Mouse (Mus musculus) hindbrain, embryonic 13.5 days (tissue): Measurements from ENCODE around the gene Srcin1. TPM values are rescaled to one million over a fixed set of nuclear protein-coding genes. Genes with fewer than 3 reads are reported as not detected.
A peak's percentile ranks its signal among the peaks of the same experiment; 100 is the strongest.

Experiments used
- ATAC-seq: fragments of 200-750 bp; cut with Nextera tagmentation; 2 replicates; pipeline ENCODE4 v1.8.0; 2017; ENCODE audit warnings: moderate TSS enrichment; ENCODE audit not compliant: low FRiP score
- H3K27ac ChIP-seq: fragments of 300-500 bp; sonication (generic); 2 replicates; pipeline ENCODE4 v1.5.1; 2015; ENCODE audit warnings: inconsistent platforms, mild to moderate bottlenecking, moderate library complexity
- H3K27me3 ChIP-seq: fragments of 300-500 bp; sonication (generic); 2 replicates; pipeline ENCODE4 v1.6.1; 2015; ENCODE audit warnings: mild to moderate bottlenecking, inconsistent platforms
- H3K36me3 ChIP-seq: fragments of 300-500 bp; sonication (generic); 2 replicates; pipeline ENCODE4 v1.6.1; 2015; ENCODE audit warnings: mild to moderate bottlenecking, inconsistent platforms
- H3K4me1 ChIP-seq: fragments of 300-500 bp; sonication (generic); replicated peaks from 2 replicates; pipeline ENCODE4 v1.6.1; 2015; ENCODE audit warnings: inconsistent platforms
- H3K4me2 ChIP-seq: fragments of 300-500 bp; sonication (generic); 2 replicates; pipeline ENCODE4 v1.6.1; 2015; ENCODE audit warnings: inconsistent platforms, mild to moderate bottlenecking, moderate library complexity
- H3K4me3 ChIP-seq: fragments of 300-500 bp; sonication (generic); 2 replicates; pipeline ENCODE4 v1.5.1; 2015; ENCODE audit warnings: mild to moderate bottlenecking, inconsistent platforms
- H3K9ac ChIP-seq: fragments of 300-500 bp; sonication (generic); 2 replicates; pipeline ENCODE4 v1.6.1; 2015; ENCODE audit warnings: mild to moderate bottlenecking, inconsistent platforms
- H3K9me3 ChIP-seq: fragments of 300-500 bp; sonication (generic); 2 replicates; pipeline ENCODE4 v1.6.1; 2016; ENCODE audit warnings: inconsistent platforms
- WGBS: fragments of 180-500 bp; shearing (Covaris S2); methylation state at CpG from one replicate; pipeline ENCODE4 v1.1.7; 2015; 5-methylcytosine and 5-hydroxymethylcytosine counted together
- polyA plus RNA-seq: library from polyadenylated mRNA; unstranded; fragments of >200 nt; fragmentation: Nextera tagmentation; extraction: Ambion mirVana; gene quantifications from 2 replicates; pipeline ENCODE4 v1.2.1, GENCODE M21; 2015

Gene Srcin1
- polyA plus RNA-seq, 1 experiment from 2014 or later: 7.0 TPM

DNA sequence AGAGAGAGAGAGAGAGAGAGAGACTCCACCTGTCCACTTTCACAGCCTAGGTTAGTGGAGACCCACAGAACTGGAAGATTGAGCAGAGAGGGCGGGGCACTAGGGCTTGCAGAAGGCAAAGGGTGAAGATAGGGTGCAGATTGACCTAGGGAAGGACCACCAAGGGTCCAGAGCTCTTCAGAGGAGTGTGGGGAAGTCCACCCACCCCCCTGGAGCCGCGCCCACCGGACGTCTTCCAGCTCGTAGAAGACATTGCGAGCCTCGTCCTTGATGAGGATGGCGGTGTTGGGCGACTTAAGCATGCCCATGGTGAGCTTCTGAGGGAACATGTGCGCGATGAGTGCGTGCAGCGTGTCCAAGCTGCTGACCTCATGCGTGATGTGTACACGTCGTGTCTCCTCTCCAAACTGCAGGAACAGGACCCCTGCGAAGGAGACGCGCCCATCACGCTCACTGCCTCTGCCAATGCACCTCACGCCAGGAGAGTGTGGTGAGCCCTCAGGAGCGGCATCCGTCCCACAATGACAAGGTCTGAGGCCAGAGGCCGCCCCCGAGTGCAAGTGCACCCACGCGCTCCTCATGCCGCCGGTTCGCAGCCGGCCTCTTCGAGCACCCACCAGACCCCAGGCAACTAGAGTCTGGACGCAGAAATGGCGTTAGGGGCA is 39.8 kb downstream of the Srcin1 start:
- Histone ChIP-seq H3K4me2 (peak overlapping the region; percentile 50; the same call in 1 of the 2 replicates), H3K4me1 (peaks cover 72% of the 10 kb centered on the region), H3K4me3 (peak overlapping the region; percentile 28), H3K27ac (no peak overlapping the region), H3K9me3 (no peaks in the 10 kb centered on the region), H3K9ac (no peak overlapping the region), H3K36me3 (peaks cover 37% of the 10 kb centered on the region), H3K27me3 (peaks cover 84% of the 10 kb centered on the region)
- 22% methylated on average over 35 of the region's 35 CpGs for WGBS
- ATAC-seq: no peak

- Histone ChIP-seq H3K4me2 (no peak overlapping the region), H3K9me3 (no peaks in the 10 kb centered on the region), H3K36me3 (peaks cover 41% of the 10 kb centered on the region), H3K4me3 (no peak overlapping the region), H3K9ac (no peak overlapping the region), H3K27ac (no peak overlapping the region), H3K4me1 (peaks cover 72% of the 10 kb centered on the region), H3K27me3 (peaks cover 87% of the 10 kb centered on the region)
- ATAC-seq: no peak
- 62% methylated on average over 5 of the region's 5 CpGs for WGBS
Observed at GRCm38 (mm10) chr11:97535660-97536059, 40.3 kb downstream of the Srcin1 start.

DNA sequence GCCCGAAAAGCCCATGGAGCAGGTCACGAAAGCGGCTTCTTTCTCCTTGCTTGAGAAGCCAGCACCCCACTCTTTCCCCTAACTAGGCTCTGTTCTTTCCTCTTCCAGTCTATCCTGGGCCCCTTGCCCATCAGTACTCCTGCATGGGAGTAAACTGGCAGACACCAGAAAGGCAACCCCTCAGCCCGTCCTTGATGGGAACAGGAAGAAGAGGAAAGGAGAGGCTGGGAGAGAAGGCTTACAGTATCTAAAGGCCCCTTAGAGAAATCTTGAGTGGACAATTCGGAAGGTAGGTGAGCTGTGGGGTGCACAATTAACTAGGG is 40.7 kb downstream of the Srcin1 start:
- Histone ChIP-seq H3K4me3 (peak overlapping the region; percentile 23; the same call in 1 of the 2 replicates), H3K9ac (no peak overlapping the region), H3K4me1 (peaks cover 68% of the 10 kb centered on the region), H3K27ac (no peak overlapping the region), H3K27me3 (peaks cover 91% of the 10 kb centered on the region), H3K4me2 (no peak overlapping the region), H3K36me3 (peaks cover 44% of the 10 kb centered on the region), H3K9me3 (no peaks in the 10 kb centered on the region)
- ATAC-seq: no peak
- 30% methylated on average over 5 of the region's 5 CpGs for WGBS

DNA sequence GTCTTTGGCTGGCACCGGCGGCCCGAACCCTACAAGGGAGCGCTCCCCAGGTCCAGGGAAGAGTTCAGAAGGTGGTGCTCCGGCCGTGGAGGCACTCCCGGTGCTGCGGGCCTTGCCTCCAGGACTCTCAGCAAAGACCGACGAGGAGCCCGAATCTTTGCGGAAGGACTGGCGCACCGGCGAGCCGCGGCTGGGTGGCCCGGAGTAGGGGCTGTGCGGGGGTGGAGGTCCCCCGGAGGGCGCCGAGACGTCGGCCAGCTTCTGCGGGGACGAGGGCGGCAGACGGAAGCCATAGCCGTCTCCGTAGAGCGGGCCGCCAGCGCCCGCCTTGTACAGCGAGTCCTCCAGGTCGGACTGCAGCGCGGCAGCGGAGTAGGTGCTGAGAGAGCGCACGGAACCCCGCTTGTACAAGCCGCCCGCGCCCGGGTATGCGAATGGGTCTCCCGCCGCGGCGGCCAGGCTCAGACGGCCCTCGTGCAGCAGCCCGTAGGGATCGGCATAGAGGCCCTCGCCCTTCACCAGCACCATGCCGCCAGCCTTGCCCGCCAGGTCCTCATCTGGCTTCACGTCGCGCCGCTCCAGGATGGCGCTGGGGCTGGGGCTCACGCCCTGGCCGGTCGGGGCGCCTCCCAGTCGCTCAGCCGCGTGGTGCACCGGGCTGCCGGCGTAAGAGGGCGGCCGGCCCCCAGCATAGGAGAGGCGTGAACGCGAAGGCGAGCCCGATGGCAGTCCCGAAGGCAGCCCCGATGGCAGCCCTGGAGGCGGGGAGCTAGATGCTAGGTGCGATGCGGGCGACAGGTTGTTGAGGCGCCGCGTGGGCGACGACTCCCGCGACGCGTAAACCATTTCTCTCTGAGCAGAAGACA is 41.3 kb downstream of the Srcin1 start:
- H3K27ac ChIP-seq: no peak overlapping the region
- peak overlapping the region; percentile 34 for H3K4me2 ChIP-seq
- peak overlapping the region; percentile 53 for H3K9ac ChIP-seq
- H3K4me1 ChIP-seq: peaks cover 62% of the 10 kb centered on the region
- WGBS: 4% methylated on average over 95 of the region's 95 CpGs
- no peaks in the 10 kb centered on the region for H3K9me3 ChIP-seq
- H3K27me3 ChIP-seq: peaks cover 90% of the 10 kb centered on the region
- ATAC-seq: no peak
- peak overlapping the region; percentile 23 for H3K4me3 ChIP-seq
- peaks cover 50% of the 10 kb centered on the region for H3K36me3 ChIP-seq

DNA sequence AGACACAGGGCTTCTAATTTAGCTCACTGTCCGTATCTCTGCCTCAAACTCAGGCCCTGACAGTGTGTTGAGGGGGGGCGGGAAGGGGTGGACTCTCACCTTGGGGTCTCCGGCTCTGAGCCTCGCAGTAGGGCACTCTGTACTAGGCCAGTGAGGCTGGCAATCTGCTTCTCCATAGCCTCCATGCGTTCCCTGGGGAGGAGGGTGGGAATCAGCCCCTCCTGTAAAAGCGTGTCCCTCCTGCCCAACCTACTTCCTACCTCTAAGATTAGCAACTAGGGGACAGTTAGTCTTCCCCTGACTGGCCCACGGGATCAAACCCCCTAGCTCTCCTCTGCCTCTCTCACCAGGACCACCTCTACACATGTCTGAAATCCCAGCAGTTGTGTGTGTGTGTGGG is 42.3 kb downstream of the Srcin1 start:
- WGBS: 21% methylated on average over 7 of the region's 7 CpGs
- peaks cover 57% of the 10 kb centered on the region for H3K4me1 ChIP-seq
- ATAC-seq: no peak

DNA sequence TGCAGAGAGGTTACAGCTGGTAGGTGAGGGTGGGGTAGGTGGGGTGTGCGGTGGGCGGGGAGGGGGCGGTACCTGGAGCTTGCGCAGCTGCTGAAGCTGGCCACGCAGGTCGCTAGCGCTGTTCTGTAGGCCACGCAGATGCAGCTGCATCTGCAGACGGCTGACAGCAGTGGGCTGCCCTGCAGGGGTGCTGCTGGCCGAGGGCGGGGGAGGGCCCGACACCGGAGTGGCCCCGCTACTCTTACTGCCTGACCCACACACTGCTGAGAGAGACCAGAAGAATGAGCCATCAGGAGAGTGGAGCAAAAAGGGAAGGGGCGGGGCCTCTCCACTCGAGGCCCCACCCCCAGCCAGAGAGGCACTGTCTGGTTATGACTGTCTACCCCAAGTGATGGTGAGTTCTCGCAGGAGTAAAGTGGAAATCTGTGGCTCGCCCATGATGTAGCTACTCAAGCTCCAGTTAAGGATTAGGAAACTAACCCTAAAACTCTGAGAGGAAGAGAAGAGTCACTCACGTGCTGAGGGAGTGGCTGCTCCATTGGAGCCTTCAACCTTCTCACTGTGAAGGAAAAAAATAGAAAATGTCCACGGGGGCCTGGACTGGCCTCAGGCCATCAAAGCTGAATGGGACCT is 42.9 kb downstream of the Srcin1 start:
- peak; percentile 26; the same call in 1 of the 2 replicates for ATAC-seq
- Histone ChIP-seq H3K4me2 (peak overlapping the region; percentile 15; the same call in 1 of the 2 replicates), H3K27me3 (peaks cover 76% of the 10 kb centered on the region), H3K27ac (no peak overlapping the region), H3K4me3 (no peak overlapping the region), H3K9me3 (no peaks in the 10 kb centered on the region), H3K9ac (no peak overlapping the region), H3K4me1 (peaks cover 57% of the 10 kb centered on the region), H3K36me3 (peaks cover 63% of the 10 kb centered on the region)
- 9% methylated on average over 20 of the region's 20 CpGs for WGBS

More for the DNA sequence above, 42.3 kb downstream of the Srcin1 start:
- Histone ChIP-seq H3K9me3 (no peaks in the 10 kb centered on the region), H3K4me2 (no peak overlapping the region), H3K36me3 (peaks cover 60% of the 10 kb centered on the region), H3K27me3 (peaks cover 82% of the 10 kb centered on the region), H3K4me3 (no peak overlapping the region), H3K9ac (no peak overlapping the region), H3K27ac (no peak overlapping the region)

DNA sequence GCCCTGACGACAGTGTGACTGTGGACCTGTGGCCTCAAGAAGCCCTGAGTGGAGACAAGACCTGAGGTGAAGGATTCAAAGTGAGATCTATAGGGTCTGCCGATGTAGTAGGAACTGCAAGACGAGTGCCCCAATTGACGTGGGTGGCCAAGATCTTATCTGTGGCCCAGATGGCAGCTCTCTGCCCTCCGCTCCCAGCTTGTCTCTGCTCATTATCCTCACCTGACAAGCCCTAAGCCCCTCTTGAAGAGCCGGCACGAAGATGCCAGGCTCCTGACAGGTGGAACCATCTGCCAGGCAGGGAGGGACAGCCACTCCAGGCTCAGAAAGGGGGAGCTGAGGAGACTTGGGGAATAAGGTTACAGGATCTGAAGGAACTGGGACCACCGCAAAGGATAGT is 43.6 kb downstream of the Srcin1 start:
- peaks cover 69% of the 10 kb centered on the region for H3K27me3 ChIP-seq
- no peak for ATAC-seq
- 20% methylated on average over 8 of the region's 8 CpGs for WGBS
- H3K36me3 ChIP-seq: peaks cover 65% of the 10 kb centered on the region
- no peak overlapping the region for H3K27ac ChIP-seq
- peaks cover 50% of the 10 kb centered on the region for H3K4me1 ChIP-seq
- peak overlapping the region; percentile 36; the same call in 1 of the 2 replicates for H3K4me3 ChIP-seq
- peak overlapping the region; percentile 64 for H3K4me2 ChIP-seq
- H3K9ac ChIP-seq: 0 out of 2 replicates have a peak overlapping the region, but pooled peaks have one; percentile 60
- H3K9me3 ChIP-seq: no peaks in the 10 kb centered on the region

- H3K27me3 ChIP-seq: peaks cover 62% of the 10 kb centered on the region
- WGBS: 7% methylated on average over 46 of the region's 46 CpGs
Observed at GRCm38 (mm10) chr11:97531381-97532260, 44.4 kb downstream of the Srcin1 start.

DNA sequence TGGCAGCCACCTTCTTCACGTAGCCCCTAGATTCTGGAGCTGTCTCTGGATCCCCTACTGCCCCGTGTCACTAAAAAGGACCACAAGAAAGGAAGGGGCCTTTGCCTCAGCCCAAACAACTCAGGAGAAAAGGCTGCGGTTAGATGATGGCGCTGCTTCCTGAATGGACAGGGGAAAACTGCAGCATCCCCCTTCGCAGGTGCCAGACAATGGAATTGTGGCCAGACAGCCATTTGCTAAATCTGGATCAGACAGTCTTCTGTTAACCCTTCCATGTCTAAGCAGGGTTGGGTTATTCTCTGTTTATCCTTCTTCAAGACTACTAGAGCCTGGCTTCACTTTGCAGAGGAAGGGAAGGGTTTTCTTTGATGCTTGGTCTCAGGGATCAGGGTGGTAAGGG is 45.0 kb downstream of the Srcin1 start:
- no peak overlapping the region for H3K27ac ChIP-seq
- 64% methylated on average over 5 of the region's 5 CpGs for WGBS
- peaks cover 38% of the 10 kb centered on the region for H3K4me1 ChIP-seq
- ATAC-seq: no peak
- H3K4me2 ChIP-seq: no peak overlapping the region
- H3K27me3 ChIP-seq: peaks cover 55% of the 10 kb centered on the region
- no peaks in the 10 kb centered on the region for H3K9me3 ChIP-seq
- no peak overlapping the region for H3K9ac ChIP-seq
- no peak overlapping the region for H3K4me3 ChIP-seq
- peaks cover 68% of the 10 kb centered on the region for H3K36me3 ChIP-seq

More at GRCm38 (mm10) chr11:97531381-97532260, 44.4 kb downstream of the Srcin1 start:
- ATAC-seq: peak; percentile 64
- 0 out of 2 replicates have a peak overlapping the region, but pooled peaks have one; percentile 30 for H3K27ac ChIP-seq
- H3K9ac ChIP-seq: peak overlapping the region; percentile 60; the same call in 1 of the 2 replicates
- peak overlapping the region; percentile 36 for H3K4me3 ChIP-seq
- no peaks in the 10 kb centered on the region for H3K9me3 ChIP-seq
- peak overlapping the region; percentile 64 for H3K4me2 ChIP-seq
- peaks cover 43% of the 10 kb centered on the region for H3K4me1 ChIP-seq
- H3K36me3 ChIP-seq: peaks cover 68% of the 10 kb centered on the region

GRCm38 (mm10) chr11:97530069-97530468 is 45.9 kb downstream of the Srcin1 start:
- H3K9ac ChIP-seq: no peak overlapping the region
- H3K27me3 ChIP-seq: peaks cover 46% of the 10 kb centered on the region
- ATAC-seq: no peak
- H3K4me2 ChIP-seq: no peak overlapping the region
- no peak overlapping the region for H3K27ac ChIP-seq
- WGBS: 92% methylated on average over 6 of the region's 6 CpGs
- H3K4me1 ChIP-seq: peaks cover 35% of the 10 kb centered on the region
- peaks cover 71% of the 10 kb centered on the region for H3K36me3 ChIP-seq
- H3K4me3 ChIP-seq: no peak overlapping the region
- H3K9me3 ChIP-seq: no peaks in the 10 kb centered on the region

- Histone ChIP-seq H3K9me3 (no peaks in the 10 kb centered on the region), H3K36me3 (peaks cover 72% of the 10 kb centered on the region), H3K4me2 (no peak overlapping the region), H3K27ac (no peak overlapping the region), H3K9ac (no peak overlapping the region), H3K4me1 (peaks cover 39% of the 10 kb centered on the region), H3K4me3 (no peak overlapping the region), H3K27me3 (peaks cover 29% of the 10 kb centered on the region)
- 82% methylated on average over 18 of the region's 18 CpGs for whole genome bisulfite sequencing
- ATAC-seq: no peak
Observed at GRCm38 (mm10) chr11:97528282-97528808, 47.6 kb downstream of the Srcin1 start.
